In genomic region chr17:43276220-43276619, GRCm38 (mm10) we compare ENCODE assay signal across 24 mouse cellular contexts. TPM values are rescaled to one million over a fixed set of nuclear protein-coding genes. Genes with fewer than 3 reads are reported as not detected.
DNase-seq lines count a peak whose midpoint lies in the region; ATAC-seq and TF ChIP-seq lines count a peak whose summit lies in the region.
"Had no signal": no experiment of that assay in that cellular context is flagged by ENCODE, and none has a peak within 500 bp of the region (broad histone marks: within the 10 kb centered on the region; RNA-seq: fewer than 3 reads in every experiment).

No protein-coding gene starts in this region.

- no peak for TF ChIP-seq CTCF in liver, adult 2 months (IDR thresholded peaks at IDR 0.05; ENCODE audit: low read depth, low read length)

- peaks cover 6% of the 10 kb centered on the region; the same call in 1 of the 2 replicates for H3K4me1 ChIP-seq in kidney, embryonic 15.5 days
- H3K4me1 ChIP-seq in liver, adult 2 months (ENCODE audit: control insufficient read depth, insufficient read depth, low read length) = peaks cover 20% of the 10 kb centered on the region
- H3K4me1 ChIP-seq in intestine, embryonic 16.5 days (ENCODE audit: control insufficient read depth, insufficient read depth, low read length) = no peaks in the 10 kb centered on the region; the same call in 1 of the 2 replicates
- H3K4me1 ChIP-seq: embryonic facial prominence, embryonic 10.5 days; heart, embryonic 10.5 days had no signal

- intact Hi-C loops in left cerebral cortex, postnatal 36 days (cut with DNase I) = no loop called here

- no peaks in the 10 kb centered on the region for H3K9me3 ChIP-seq in kidney, embryonic 15.5 days (replicated peaks)
- H3K9me3 ChIP-seq in intestine, embryonic 16.5 days (ENCODE audit: control insufficient read depth, low read length) = no peaks in the 10 kb centered on the region
- H3K9me3 ChIP-seq: embryonic facial prominence, embryonic 10.5 days; forebrain, embryonic 15.5 days; heart, embryonic 10.5 days; hindbrain, embryonic 12.5 days had no signal

- H3K27me3 ChIP-seq in kidney, embryonic 15.5 days = no peaks in the 10 kb centered on the region
- H3K27me3 ChIP-seq in liver, adult 2 months (ENCODE audit: control insufficient read depth, insufficient read depth, low read length) = no peaks in the 10 kb centered on the region
- H3K27me3 ChIP-seq in intestine, embryonic 16.5 days (replicated peaks; ENCODE audit: control insufficient read depth, insufficient read depth, low read length) = no peaks in the 10 kb centered on the region
- H3K27me3 ChIP-seq: forebrain, embryonic 15.5 days; hindbrain, embryonic 12.5 days had no signal

- no peak for ATAC-seq in kidney, embryonic 15.5 days (replicated peaks; ENCODE audit: low FRiP score)
- ATAC-seq in intestine, embryonic 16.5 days = peak; percentile 96

- H3K79me2 ChIP-seq in liver, adult 2 months (ENCODE audit: control insufficient read depth, insufficient read depth, low read length) = peaks cover 12% of the 10 kb centered on the region; the same call in 1 of the 2 replicates

- no peak overlapping the region for H3K4me2 ChIP-seq in kidney, embryonic 15.5 days
- H3K4me2 ChIP-seq in intestine, embryonic 16.5 days (ENCODE audit: low read depth, low read length) = no peak overlapping the region
- H3K4me2 ChIP-seq: forebrain, embryonic 15.5 days; hindbrain, embryonic 12.5 days had no signal

- no peak for TF ChIP-seq POLR2A in liver, adult 2 months (IDR thresholded peaks at IDR 0.05; ENCODE audit: extremely low read depth, insufficient read depth, low read length)

- H3K4me3 ChIP-seq in kidney, embryonic 15.5 days (replicated peaks) = no peak overlapping the region
- H3K4me3 ChIP-seq in liver, adult 2 months (ENCODE audit: insufficient read depth, low read depth, low read length) = no peak overlapping the region
- no peak overlapping the region for H3K4me3 ChIP-seq in intestine, embryonic 16.5 days (ENCODE audit: low read length)
- H3K4me3 ChIP-seq: embryonic facial prominence, embryonic 10.5 days; forebrain, embryonic 15.5 days; heart, embryonic 10.5 days; hindbrain, embryonic 12.5 days had no signal

- no peaks in the 10 kb centered on the region for H3K36me3 ChIP-seq in kidney, embryonic 15.5 days
- no peaks in the 10 kb centered on the region for H3K36me3 ChIP-seq in liver, adult 2 months (ENCODE audit: control insufficient read depth, insufficient read depth, low read length)
- no peaks in the 10 kb centered on the region for H3K36me3 ChIP-seq in intestine, embryonic 16.5 days (ENCODE audit: control insufficient read depth, insufficient read depth, low read length)
- H3K36me3 ChIP-seq: embryonic facial prominence, embryonic 10.5 days; forebrain, embryonic 15.5 days; heart, embryonic 10.5 days; hindbrain, embryonic 12.5 days had no signal

- WGBS in kidney, embryonic 15.5 days = 67% methylated on average over 6 of the region's 6 CpGs
- 68% methylated on average over 6 of the region's 6 CpGs for WGBS in liver, adult 2 months
- 57% methylated on average over 6 of the region's 6 CpGs for WGBS in intestine, embryonic 16.5 days

- peak overlapping the region; percentile 60; the same call in 1 of the 2 replicates for H3K27ac ChIP-seq in kidney, embryonic 15.5 days
- peak overlapping the region; percentile 71 for H3K27ac ChIP-seq in liver, adult 2 months (replicated peaks; ENCODE audit: insufficient read depth, low read depth, low read length)
- H3K27ac ChIP-seq in intestine, embryonic 16.5 days (ENCODE audit: low read length) = peak overlapping the region; percentile 54
- H3K27ac ChIP-seq: embryonic facial prominence, embryonic 10.5 days; forebrain, embryonic 15.5 days; heart, embryonic 10.5 days; hindbrain, embryonic 12.5 days had no signal

- no peak for DNase-seq in kidney, adult 8-10 months
- no peak for DNase-seq in liver, adult 2 months (ENCODE audit: extremely low read depth, low read depth, low spot score)
- DNase-seq in liver = no peak
- no peak for DNase-seq in spleen, postnatal 10 days (ENCODE audit: low spot score in 2 of 2)
- no peak for DNase-seq in left cerebral cortex, postnatal 36 days (ENCODE audit: low spot score in 2 of 2)
- DNase-seq: adrenal gland, adult 2 months; adrenal gland, postnatal 25 days; cerebellum, adult 18-20 months; cerebellum, adult 9-11 months; cerebellum, postnatal 36 days; gastrocnemius, postnatal 10 days; heart, adult 18-20 months; heart, postnatal 10 days; heart, postnatal 4 days had no signal

- no peak overlapping the region for H3K9ac ChIP-seq in kidney, embryonic 15.5 days
- no peak overlapping the region for H3K9ac ChIP-seq in liver, adult 2 months (ENCODE audit: low read depth, low read length)
- no peak overlapping the region for H3K9ac ChIP-seq in intestine, embryonic 16.5 days (ENCODE audit: low read depth, low read length)
- H3K9ac ChIP-seq: forebrain, embryonic 15.5 days; hindbrain, embryonic 12.5 days had no signal

RNA-seq across cellular contexts. Expression of gene Adgrf1, which starts 6.1 kb away (rescaled TPM):
- polyA plus RNA-seq in kidney, embryonic 15.5 days (2015; fragmentation: Nextera tagmentation; extraction: Ambion mirVana) = 0.16 and 0.42 TPM in 2 replicates
- total RNA-seq in liver, adult 2 months (2014; rRNA removed) = 6.2 and 11.7 TPM in 2 replicates
- polyA plus RNA-seq in liver, adult 2 months (2012; rRNA removed) = 2.0 and 7.2 TPM in 2 replicates
- polyA plus RNA-seq in intestine, embryonic 16.5 days (2015; fragmentation: Nextera tagmentation; extraction: Ambion mirVana) = 0.12 and 0.24 TPM in 2 replicates
- not detected for total RNA-seq in left cerebral cortex, postnatal 36 days (2021)
- total RNA-seq: adrenal gland, adult 2 months; adrenal gland, postnatal 25 days; ES-E14; gastrocnemius, postnatal 10 days; gastrocnemius, postnatal 4 days; heart, adult 18-20 months; heart, postnatal 10 days; heart, postnatal 4 days had no signal
- polyA plus RNA-seq: adrenal gland, adult 2 months; embryonic facial prominence, embryonic 10.5 days; embryonic facial prominence, embryonic 14.5 days; forebrain, embryonic 15.5 days; heart, embryonic 14.5 days; hindbrain, embryonic 12.5 days had no signal
